Mouse (Mus musculus) ES-E14 (cell line): Measurements from ENCODE around the gene Rgs7.

Experiments
- CHD2 ChIP-seq: IDR thresholded peaks from 2 replicates; pipeline ENCODE4 v1.6.1; 2014; ENCODE audit warnings: mild to moderate bottlenecking, low read depth, low read length, inconsistent platforms
- HCFC1 ChIP-seq: IDR thresholded peaks from 2 replicates; pipeline ENCODE4 v1.6.1; 2012; ENCODE audit warnings: low read length, inconsistent platforms, borderline replicate concordance; ENCODE audit not compliant: insufficient read depth
- MAFK ChIP-seq: IDR thresholded peaks from 2 replicates; pipeline ENCODE4 v1.6.1; 2014; ENCODE audit warnings: mild to moderate bottlenecking, low read depth, low read length, inconsistent platforms; ENCODE audit not compliant: insufficient read depth
- ZC3H11A ChIP-seq: IDR thresholded peaks from 2 replicates; pipeline ENCODE4 v1.6.1; 2012; ENCODE audit warnings: low read depth, mild to moderate bottlenecking, inconsistent platforms, low read length, borderline replicate concordance

DNA sequence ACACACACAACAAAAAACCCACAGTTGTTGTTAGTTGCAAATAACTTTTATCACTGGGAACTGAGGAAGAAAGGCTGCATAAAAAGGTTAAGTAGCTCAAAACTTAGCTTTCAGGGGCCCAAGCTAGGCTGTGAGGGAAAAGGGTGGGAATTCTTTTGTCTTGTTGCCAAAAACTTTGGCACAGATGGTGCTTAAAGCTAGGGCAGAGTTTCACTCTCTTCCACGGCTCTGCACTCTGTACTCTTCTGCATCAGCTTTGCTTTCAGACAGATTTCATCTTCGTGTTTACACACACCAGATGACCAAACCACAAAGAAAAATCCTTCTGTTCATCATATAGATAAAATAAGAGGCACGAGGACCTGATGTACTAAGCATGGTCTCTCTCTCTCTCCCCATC lies 237.6 kb downstream of the Rgs7 start:
- TF ChIP-seq MAFK (no peak), CHD2 (no peak), HCFC1 (no peak), ZC3H11A (no peak)
